Mouse (Mus musculus) C2C12 (cell line): ENCODE data around the gene Elovl1. TPM values are rescaled to one million over a fixed set of nuclear protein-coding genes. Genes with fewer than 3 reads are reported as not detected.

Experiments
- H3K27me3 ChIP-seq: one replicate; pipeline ENCODE4 v1.6.1; 2011; ENCODE audit not compliant: control insufficient read depth, insufficient read depth, insufficient read length
- H3K36me3 ChIP-seq: one replicate; pipeline ENCODE4 v1.6.1; 2011; ENCODE audit not compliant: control insufficient read depth, insufficient read depth
- H3K4me3 ChIP-seq: one replicate; pipeline ENCODE4 v1.5.1; 2011; ENCODE audit warnings: mild to moderate bottlenecking, control low read depth; ENCODE audit not compliant: poor library complexity, insufficient read depth, severe bottlenecking
- H3K79me2 ChIP-seq: one replicate; pipeline ENCODE4 v1.6.1; 2011; ENCODE audit not compliant: control insufficient read depth, insufficient read depth
- H3K79me3 ChIP-seq: one replicate; pipeline ENCODE4 v1.6.1; 2011; ENCODE audit warnings: low read depth, control low read depth
- H3ac ChIP-seq: one replicate; pipeline ENCODE3; 2011; ENCODE audit warnings: low read depth; ENCODE audit not compliant: control insufficient read depth, insufficient read length
- CEBPB ChIP-seq: IDR thresholded peaks from one replicate; pipeline ENCODE4 v1.6.1; 2011; ENCODE audit warnings: low read depth, mild to moderate bottlenecking, control low read depth, moderate library complexity
- CTCF ChIP-seq: IDR thresholded peaks from one replicate; pipeline ENCODE4 v1.5.1; 2011; ENCODE audit not compliant: control insufficient read depth, insufficient read depth, insufficient read length
- FOSL1 ChIP-seq: IDR thresholded peaks from one replicate; pipeline ENCODE4 v1.8.0; 2011; ENCODE audit warnings: mild to moderate bottlenecking, low read length; ENCODE audit not compliant: poor library complexity, insufficient read depth, severe bottlenecking
- MAX ChIP-seq: IDR thresholded peaks from one replicate; pipeline ENCODE4 v1.6.1; 2011; ENCODE audit warnings: mild to moderate bottlenecking, control low read depth
- MYOD1 ChIP-seq: IDR thresholded peaks from one replicate; pipeline ENCODE4 v1.6.1; 2011; ENCODE audit warnings: low read depth; ENCODE audit not compliant: control insufficient read depth, insufficient read length
- MYOG ChIP-seq: IDR thresholded peaks from one replicate; pipeline ENCODE4 v1.6.1; 2011; ENCODE audit not compliant: control insufficient read depth, insufficient read length; ENCODE audit errors: extremely low read depth
- USF1 ChIP-seq: IDR thresholded peaks from one replicate; pipeline ENCODE4 v1.6.1; 2011; ENCODE audit warnings: low read depth, mild to moderate bottlenecking, control low read depth, moderate library complexity
- polyA plus RNA-seq: library from polyadenylated mRNA; unstranded; fragments of >200 nt; fragmentation: generic; extraction: Trizol; gene quantifications from one replicate; pipeline ENCODE4 v1.2.1, GENCODE M21; 2012; ENCODE audit warnings: missing spikeins

Gene Elovl1
- polyA plus RNA-seq, 1 experiment, result 92.3 TPM

- TF ChIP-seq CEBPB, result no peak
- no peak for TF ChIP-seq MYOG
- no peak for TF ChIP-seq FOSL1
- no peak for TF ChIP-seq USF1
- no peak for TF ChIP-seq CTCF
- TF ChIP-seq MYOD1, result no peak
- no peak for TF ChIP-seq MAX
- Histone ChIP-seq H3ac (no peak overlapping the region), H3K36me3 (no peaks in the 10 kb centered on the region), H3K79me3 (no peaks in the 10 kb centered on the region), H3K27me3 (peaks cover 38% of the 10 kb centered on the region), H3K79me2 (no peaks in the 10 kb centered on the region), H3K4me3 (no peak overlapping the region)
Measured at GRCm38 (mm10) chr4:118445781-118446414, 18.0 kb downstream of the Elovl1 start.

GRCm38 (mm10) chr4:118446415-118447153 is 18.7 kb downstream of the Elovl1 start:
- Histone ChIP-seq H3K79me2 (no peaks in the 10 kb centered on the region), H3K36me3 (no peaks in the 10 kb centered on the region), H3K4me3 (no peak overlapping the region), H3ac (no peak overlapping the region), H3K79me3 (no peaks in the 10 kb centered on the region), H3K27me3 (peaks cover 40% of the 10 kb centered on the region)
- no peak for TF ChIP-seq CEBPB
- TF ChIP-seq CTCF, result no peak
- TF ChIP-seq MYOD1, result no peak
- TF ChIP-seq MYOG, result no peak
- TF ChIP-seq USF1, result no peak
- no peak for TF ChIP-seq MAX
- no peak for TF ChIP-seq FOSL1

GRCm38 (mm10) chr4:118457345-118457975 is 29.6 kb downstream of the Elovl1 start, which contains the start of gene Mpl:
TSS of gene Mpl (minus strand) at chr4:118457513.
- peaks cover 52% of the 10 kb centered on the region for H3K27me3 ChIP-seq
- H3ac ChIP-seq, result no peak within 1 kb of the TSS
- H3K36me3 ChIP-seq, result no peaks in the 10 kb centered on the region
- H3K79me3 ChIP-seq, result no peaks in the 10 kb centered on the region
- TF ChIP-seq MYOD1, result no peak
- TF ChIP-seq CTCF, result no peak
- no peak for TF ChIP-seq FOSL1
- no peak for TF ChIP-seq MYOG
- no peak for TF ChIP-seq MAX
- TF ChIP-seq CEBPB, result no peak
- TF ChIP-seq USF1, result no peak
- H3K79me2 ChIP-seq, result no peaks in the 10 kb centered on the region
- no peak within 1 kb of the TSS for H3K4me3 ChIP-seq

- Histone ChIP-seq H3K36me3 (no peaks in the 10 kb centered on the region), H3K4me3 (no peak overlapping the region), H3K79me3 (no peaks in the 10 kb centered on the region), H3ac (no peak overlapping the region), H3K79me2 (no peaks in the 10 kb centered on the region), H3K27me3 (peaks cover 31% of the 10 kb centered on the region)
- TF ChIP-seq MYOD1, result no peak
- TF ChIP-seq FOSL1, result no peak
- no peak for TF ChIP-seq CTCF
- no peak for TF ChIP-seq MAX
- no peak for TF ChIP-seq USF1
- no peak for TF ChIP-seq MYOG
- TF ChIP-seq CEBPB, result no peak
Measured at GRCm38 (mm10) chr4:118464956-118465355, 37.1 kb downstream of the Elovl1 start.

- Histone ChIP-seq H3K27me3 (peaks cover 35% of the 10 kb centered on the region), H3K36me3 (no peaks in the 10 kb centered on the region), H3K79me2 (no peaks in the 10 kb centered on the region), H3K79me3 (no peaks in the 10 kb centered on the region), H3K4me3 (no peak overlapping the region), H3ac (no peak overlapping the region)
- TF ChIP-seq MAX (no peak), CTCF (no peak), CEBPB (no peak), USF1 (no peak), MYOG (no peak), MYOD1 (no peak), FOSL1 (no peak)
Measured at GRCm38 (mm10) chr4:118465697-118466163, 37.8 kb downstream of the Elovl1 start.
